Mouse (Mus musculus) right cerebral cortex, postnatal 10 days (tissue): ENCODE measurements around the gene N4bp1.

Experiments
- DNase-seq, 2 experiments: peaks; one replicate each; pipeline ENCODE4 v3.0.0; 2021; ENCODE audit warnings: low spot score in 2 of 2

The N4bp1 gene

GRCm38 (mm10) chr8:86884489-86885463 lies at the start of gene N4bp1:
N4bp1 (minus strand) TSS chr8:86885258.
- peak; percentile 96 to 97 for DNase-seq

GRCm38 (mm10) chr8:86934841-86935240 lies 49.8 kb upstream of the N4bp1 start:
- no peak for DNase-seq

DNA sequence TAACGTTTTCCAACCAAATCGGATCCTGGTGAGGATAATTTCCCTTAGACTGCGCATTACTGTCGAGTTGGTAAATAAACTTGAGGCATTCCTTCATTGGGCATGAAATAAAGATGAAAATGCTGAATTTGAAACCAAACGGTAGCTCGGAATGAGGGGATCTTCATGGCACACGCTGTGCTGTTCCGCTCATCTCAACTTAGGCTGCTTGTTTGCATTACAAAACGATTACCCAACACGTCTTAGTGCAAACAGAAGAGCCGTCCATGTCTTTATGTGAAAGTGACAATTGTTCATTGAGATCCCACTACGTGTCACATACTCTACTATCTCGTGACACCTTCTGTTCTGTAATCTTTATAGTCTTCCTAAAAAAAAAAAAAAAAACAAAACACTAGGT lies 49.3 kb upstream of the N4bp1 start:
- DNase-seq, result no peak

DNA sequence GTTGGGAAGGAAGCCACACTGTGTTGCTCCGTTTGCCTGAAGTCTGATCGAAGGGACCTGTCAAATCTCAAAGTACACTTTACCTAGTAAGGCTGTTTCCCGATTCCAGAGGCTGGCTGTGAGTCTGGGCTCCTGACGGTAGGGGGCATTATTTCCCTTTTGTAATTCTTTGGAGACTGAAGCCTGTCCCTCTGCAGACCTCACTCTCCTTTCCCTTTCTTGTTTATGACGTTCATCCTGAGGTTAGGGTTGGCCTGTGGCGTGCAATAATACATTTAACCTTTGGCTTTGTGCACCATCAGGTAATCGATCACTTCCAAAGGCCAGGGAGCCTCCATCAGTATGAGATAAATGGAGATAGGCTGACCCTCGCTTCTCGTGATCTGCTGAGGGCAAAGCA lies 48.8 kb upstream of the N4bp1 start:
- DNase-seq, result peak; percentile 46 to 73

DNA sequence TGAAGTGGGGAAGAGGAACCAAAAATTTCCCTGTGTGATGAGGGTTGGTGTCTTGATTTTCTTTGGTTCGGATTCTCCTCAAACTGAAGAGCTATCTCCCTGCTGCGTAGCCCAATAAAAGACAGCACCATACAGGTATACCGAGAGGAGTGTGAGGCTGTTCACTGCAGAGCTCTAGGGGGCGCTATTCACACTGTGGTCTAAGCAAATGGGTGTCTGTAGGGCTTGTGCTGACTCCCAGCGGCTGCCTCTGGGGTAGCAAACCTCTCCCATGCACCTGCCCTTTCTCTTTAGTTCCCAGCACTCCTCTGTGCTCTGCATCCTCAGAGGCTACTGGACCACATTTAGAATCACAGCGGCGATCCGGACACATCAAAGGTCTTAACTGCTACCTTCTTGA lies 41.2 kb upstream of the N4bp1 start:
- DNase-seq, result no peak

GRCm38 (mm10) chr8:86923219-86923835 lies 38.3 kb upstream of the N4bp1 start:
- DNase-seq, result no peak

- no peak for DNase-seq
Measured at GRCm38 (mm10) chr8:86922673-86923072, 37.6 kb upstream of the N4bp1 start.

DNA sequence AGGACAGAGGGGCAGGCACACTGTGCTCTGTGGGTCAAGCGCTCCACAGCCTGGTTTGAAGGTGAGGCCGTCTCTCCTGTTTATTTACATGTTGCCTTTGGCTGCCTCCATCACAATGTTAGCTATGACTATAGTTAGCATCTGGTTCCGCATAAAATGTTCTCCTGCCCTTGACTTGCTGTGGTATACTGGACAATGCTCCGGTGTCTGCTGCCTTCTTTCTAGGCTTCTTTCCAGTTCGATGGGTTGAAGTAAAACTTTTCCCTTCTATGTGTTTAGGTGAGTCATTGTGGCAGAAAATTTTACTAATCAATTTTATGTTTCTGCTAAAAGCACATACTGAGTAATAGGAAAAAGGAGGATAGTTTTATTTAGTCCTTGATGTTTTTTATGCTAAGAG lies 37.1 kb upstream of the N4bp1 start:
- DNase-seq, result no peak

GRCm38 (mm10) chr8:86920996-86921395 lies 35.9 kb upstream of the N4bp1 start:
- DNase-seq, result no peak

DNA sequence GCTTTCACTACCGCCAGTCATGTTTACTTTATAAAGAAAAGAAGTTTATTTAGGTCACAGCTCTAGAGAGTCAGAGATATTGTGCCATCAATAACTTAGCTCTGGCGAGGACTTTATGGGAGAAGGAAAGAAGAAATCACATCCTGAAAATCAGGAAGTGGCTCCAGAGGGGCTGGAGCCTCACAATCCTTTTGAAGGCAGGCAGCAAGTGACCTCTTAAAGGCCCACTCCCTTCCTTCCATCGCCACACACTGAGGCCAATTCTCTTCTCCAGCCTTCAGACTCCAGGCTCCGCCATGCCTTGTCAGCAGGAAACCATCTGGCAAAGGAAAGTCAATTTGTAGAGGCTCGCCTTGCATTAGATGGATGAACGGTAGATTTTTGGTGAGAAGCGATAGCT lies 35.4 kb upstream of the N4bp1 start:
- DNase-seq, result no peak

- no peak for DNase-seq
Measured at GRCm38 (mm10) chr8:86920024-86920423, 35.0 kb upstream of the N4bp1 start.

- DNase-seq, result no peak
Measured at GRCm38 (mm10) chr8:86919262-86919661, 34.2 kb upstream of the N4bp1 start.

- no peak for DNase-seq
Measured at GRCm38 (mm10) chr8:86918093-86918492, 33.0 kb upstream of the N4bp1 start.

GRCm38 (mm10) chr8:86917689-86918088 lies 32.6 kb upstream of the N4bp1 start:
- DNase-seq, result no peak

DNA sequence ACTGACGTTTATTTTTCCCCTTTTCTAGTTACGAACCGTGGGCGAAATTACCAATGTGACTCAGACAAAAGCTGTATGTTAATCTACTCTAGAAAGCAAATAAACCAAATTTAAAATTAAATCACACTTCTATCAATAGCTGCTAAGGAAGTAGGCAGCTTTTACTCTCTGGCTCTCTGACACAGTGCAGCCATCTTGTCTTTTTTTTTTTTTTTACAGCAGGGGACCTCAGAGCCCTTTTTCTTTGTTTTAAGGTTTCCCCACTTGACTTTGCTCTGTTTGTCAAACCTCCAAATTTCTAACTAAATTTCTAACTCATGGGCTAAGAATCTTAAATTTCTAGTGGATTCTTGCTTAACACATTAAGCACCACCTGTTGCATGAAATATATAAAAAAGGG lies 31.3 kb upstream of the N4bp1 start:
- DNase-seq, result no peak

DNA sequence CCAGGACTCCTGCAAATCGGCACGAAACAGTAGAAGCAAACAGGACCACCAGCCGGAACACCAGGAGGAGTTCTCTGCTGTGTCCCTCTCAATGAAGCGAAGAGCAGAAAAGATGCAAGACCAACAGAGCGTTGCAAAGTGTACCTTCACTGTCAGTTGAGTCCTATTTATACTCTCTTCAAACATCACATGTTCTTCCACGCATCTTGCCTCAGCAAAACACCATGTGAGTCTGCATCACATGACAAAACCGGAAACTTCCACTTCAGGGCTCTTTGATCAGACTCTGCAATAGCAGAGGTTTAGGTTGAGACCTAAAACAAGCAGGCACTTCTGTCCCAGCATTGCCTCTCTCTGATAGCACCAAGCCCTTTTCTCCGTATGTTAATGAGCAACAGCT lies 26.1 kb upstream of the N4bp1 start:
- DNase-seq, result no peak

- DNase-seq, result no peak
Measured at GRCm38 (mm10) chr8:86910250-86910649, 25.2 kb upstream of the N4bp1 start.

- peak; percentile 81 to 88 for DNase-seq
Measured at GRCm38 (mm10) chr8:86908536-86908935, 23.5 kb upstream of the N4bp1 start.

DNA sequence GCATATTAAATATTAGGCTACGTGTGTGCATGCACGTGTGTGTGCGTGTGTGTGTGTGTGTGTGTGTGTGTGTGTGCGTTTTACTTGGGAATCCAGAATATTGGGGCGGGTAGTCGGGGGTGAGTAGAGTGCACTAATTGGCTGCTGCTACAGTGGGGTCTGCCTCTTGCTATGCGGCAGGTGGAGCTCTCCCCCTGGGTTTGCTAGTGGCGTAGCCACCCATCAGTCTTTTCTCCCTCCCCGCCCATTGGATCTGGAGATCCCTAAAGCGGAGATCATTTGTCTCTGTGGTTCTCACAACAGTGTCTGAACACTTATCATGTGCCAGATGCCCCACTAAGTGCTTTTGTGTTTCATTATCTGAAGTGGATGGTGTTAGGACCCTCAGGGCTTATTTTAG lies 19.9 kb upstream of the N4bp1 start:
- no peak for DNase-seq

DNA sequence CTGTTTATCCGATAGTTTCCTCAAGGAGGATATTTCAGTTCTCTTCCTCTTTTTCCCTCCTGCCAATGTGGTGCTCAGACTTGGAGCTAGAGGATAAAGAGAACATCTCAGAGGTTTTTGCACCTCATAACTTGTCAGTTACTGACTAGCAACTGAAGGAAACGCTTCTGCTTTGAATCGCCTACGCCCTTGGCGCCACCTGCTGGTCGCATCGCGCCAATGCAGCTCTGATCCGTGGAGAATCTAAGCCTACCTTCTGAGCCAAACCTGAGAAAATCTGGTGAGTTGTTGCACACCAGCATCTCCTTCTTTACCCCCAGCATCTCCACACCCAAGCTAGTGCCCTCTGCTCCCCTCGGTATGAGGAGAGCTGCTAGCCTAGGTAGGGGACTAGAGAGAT lies 18.0 kb upstream of the N4bp1 start:
- DNase-seq, result peak; percentile 80 to 88

DNA sequence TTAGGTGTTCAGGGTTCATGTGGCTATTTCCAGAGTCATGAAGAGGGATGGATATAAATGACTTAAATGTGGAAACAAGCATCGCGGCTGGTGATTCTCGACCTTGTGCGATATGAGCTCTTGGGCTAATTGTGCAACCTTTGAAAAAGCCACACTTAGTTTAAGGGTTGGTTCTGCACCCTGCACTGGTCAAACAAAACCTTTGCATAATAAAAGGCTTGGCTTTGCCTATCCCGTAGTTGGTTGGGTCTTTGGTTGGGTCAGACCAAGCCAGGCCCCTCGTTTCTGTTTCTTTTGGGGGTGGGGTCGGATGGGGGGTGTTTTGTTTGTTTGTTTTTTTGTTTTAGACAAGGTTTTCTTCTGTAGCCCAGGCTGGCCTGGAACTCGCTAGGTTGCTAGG lies 17.6 kb upstream of the N4bp1 start:
- DNase-seq, result no peak

DNA sequence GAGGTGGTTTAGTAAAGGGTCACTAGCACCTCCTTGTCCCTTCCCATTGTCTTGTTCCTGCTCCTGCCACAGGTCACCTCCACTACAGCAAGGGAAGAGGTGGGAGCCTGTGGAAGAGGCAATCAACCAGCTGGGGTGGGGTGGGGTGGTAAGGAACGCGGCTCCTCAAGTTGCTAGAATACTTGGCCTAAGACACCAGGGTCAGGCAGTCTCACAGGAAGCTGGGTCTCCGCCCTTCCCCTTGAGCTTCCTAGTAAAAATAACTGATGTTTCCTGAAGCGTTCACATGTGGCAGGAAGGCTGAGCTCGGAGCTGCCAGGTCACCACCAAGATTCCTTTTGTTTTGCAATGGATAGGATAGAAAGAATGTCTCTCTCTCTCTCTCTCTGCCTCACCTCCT lies 16.9 kb upstream of the N4bp1 start:
- DNase-seq, result no peak

DNA sequence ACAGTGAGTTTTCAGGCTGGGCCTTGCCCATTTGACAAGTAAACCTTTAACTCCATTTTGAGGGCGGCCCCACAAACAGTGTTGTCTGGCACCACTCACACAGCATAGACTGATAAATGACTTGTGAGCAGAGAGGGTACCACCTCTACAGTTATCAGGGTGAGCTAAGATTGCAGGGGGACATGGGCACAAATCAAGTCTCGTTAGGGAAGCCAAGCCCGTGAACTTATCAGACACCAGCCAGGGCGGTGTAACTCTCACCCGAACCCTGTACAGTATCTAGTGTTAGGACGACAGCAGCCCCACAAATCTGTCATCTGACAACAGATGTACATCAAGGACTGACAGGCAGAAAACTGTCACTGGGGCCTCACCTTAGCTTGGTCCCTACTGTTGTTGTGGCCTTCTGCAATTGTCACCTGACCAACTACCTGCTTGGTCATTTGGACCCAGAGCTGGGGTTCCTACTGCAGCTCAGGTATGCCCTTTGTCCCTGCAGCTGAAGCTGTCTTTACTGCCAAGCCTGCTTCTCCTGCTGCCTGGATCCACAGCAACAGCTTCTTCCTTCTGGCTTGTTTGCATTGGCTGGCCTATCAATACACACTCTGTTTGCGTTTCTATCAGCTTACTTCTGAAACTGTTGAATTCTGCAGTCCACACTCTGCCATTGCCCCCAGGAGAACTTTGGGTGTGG lies 12.8 kb upstream of the N4bp1 start:
- no peak for DNase-seq
